Mouse (Mus musculus) regulatory T cell (primary cell): ENCODE measurements at regions not wholly inside any gene's neighbourhood (a gene's known extent, or its start where the extent isn't known, plus 50 kb on each side); places are given as distances from the start of the nearest gene placed in this dataset.

Experiments used
- in situ Hi-C: fragments of 300-600 bp; cut with MboI, MseI; formaldehyde crosslinking; loops from one replicate; pipeline ENCODE4 v1.15.1; 2025; ENCODE audit warnings: high pct_unique_total_duplicates

DNA sequence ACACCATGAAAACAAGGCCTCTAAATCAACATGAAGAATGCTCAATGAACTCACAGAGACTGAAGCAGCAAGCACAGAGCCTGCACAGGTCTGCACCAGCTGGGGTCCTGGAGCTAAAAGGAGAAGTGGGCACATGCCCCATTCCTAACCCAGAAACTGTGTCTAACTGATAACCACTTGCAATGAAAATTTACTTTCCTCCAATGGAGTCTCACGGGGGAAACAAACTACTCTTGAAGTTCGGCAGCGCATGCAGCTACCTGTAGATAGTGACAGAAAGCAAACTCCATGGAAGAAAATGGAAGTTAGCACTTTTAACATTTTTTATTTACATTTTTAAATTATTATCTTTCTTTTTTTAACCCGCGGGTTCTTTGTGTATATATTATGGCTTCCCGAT, 76.8 kb upstream of the Akap6 start:
- in situ Hi-C loops = no loop called here

DNA sequence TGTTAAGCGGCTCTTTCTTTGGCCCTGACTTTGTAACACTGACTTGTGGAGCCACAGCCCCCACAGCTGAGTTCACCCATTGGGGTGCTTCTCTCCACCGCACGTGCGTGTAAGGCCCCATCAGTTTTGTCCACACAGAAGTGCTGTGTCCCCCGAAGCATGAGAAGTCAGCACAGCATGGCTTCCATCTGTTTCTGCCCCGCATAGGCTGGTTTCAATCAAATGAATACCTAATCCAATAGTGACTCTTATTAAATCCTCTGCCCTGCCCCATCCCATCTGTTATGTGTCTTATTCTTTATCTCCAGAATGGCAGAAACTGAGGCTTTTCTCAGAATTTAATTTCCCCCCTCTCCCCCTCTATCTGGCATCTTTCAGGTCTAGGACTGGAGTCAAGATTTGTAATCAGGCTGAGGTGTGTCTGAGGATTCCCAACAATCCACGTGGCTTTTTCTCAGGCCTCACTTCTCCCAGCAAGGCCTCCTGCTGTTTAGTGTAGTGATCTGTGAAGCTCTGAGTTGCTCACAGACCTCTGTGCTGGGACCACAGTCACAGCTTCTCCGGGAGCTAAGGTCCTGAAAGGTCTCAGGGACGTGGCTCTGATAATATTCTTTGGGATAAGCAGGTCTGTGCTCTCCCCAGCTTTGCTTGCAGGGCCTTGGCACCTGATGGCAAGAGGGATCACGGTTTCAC, 75.6 kb upstream of the Akap6 start:
- in situ Hi-C loops = no loop called here

DNA sequence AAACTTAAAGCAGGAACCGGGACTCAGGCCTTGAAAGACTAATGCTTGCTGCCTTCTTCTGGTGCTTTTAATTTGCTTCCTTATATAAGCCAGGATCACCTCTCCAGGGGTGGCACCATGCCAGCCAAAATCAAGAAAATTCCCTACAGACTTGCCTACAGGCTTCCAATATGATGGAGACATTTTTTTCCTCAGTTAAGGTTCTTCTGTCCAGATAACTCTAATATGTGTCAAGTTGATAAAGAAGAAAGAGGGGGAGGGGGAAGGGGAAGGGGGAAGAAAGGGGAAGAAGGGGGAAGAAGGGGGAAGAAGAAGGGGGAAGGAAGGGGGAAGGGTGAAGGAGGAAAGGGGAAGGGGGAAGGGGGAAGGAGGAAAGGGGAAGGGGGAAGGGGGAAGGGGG, 74.3 kb upstream of the Akap6 start:
- in situ Hi-C loops = no loop called here

DNA sequence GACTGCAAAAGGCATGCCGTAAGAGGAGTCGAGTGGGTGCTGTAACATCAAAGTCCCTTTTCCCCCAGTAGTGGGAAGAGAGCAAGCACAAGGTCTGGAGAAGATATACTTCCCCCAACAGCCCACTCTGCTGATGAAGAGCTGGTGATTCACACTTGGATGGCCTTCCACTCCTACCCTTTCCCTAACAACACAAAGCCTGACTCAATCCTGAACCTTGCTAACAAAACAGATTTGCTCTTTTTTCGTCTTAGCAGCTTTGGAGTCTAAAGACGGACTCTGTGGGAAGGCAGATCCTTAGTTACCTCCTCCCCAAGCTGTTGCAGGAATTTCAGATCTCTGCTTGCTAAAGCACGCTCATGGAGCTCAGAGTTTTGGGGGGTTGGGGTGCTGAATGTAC, 70.4 kb upstream of the Akap6 start:
- in situ Hi-C loops = no loop called here

DNA sequence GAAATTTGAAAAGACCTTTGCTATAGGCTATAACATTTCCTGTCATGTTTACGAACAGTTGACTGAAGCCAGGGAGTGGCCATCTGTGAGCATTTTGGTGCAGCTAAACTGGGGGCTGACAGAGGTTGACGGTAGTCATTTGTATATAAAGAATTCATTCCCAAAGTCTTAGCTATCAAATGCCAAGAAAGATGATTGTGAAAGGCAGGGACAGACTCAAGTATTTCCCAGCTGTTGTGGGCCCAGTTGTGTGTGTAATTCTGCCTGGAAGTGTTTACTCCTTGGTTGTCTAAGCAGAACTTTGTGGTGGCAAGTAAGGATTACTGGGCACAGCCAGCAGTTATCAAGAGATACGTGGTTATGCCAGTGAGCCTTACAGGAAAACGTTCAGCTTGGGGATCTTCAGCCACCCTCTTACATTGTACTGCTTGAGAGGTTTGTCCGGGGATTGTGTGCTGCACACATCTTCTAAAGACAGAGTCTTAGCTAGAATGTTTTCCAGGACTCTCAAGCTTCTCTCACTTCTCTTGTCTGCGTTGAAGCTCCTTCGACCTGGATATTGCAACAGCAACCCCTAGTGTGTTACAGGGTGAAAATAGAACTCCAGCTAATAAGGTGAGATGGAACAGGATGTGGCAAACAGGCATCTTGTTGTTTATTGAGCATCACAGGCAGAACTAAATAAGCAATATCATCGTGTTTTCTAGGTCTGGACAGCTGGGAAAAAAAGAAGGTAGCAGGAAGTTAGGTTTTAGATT, 63.9 kb upstream of the Akap6 start:
- in situ Hi-C loops = loop anchor here (5.0 kb wide), 1 partner anchor 628 kb away; the partner anchor contains the start of gene Dtd2

DNA sequence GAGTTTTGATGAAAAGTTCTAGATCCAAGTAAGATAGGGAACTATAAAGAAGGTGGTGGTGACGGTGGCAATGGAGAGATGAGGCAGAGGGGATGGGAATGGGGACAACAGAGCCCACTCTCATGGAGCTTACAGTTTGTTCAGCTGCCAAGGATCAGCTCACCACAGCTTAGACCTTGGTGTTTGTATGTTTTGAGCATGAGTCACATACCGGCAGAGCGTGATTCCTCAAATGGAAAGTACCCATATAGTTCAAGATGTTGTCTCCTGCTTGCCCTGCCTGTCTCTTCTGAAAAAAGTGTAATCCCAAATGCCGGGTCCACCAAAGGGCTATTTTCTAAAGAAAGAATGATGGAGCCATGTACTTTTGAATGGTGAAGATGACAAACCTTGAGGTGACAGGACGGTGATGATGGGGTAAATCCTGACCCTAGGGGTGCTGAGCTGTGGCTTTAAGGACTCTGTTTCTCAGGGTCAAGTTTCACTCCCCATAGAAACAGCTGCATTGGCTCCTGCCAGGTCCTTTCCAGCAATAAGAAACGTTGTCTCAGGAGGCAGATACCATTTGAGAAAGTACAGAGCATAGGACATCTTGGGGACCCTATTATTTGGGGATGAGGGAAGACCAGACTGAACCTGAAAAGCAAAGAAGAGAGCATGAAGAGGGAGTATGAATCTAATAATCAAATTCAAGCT, 62.8 kb upstream of the Akap6 start:
- in situ Hi-C loops = loop anchor here (5.0 kb wide), 1 partner anchor 629 kb away; the partner anchor contains the start of gene Dtd2

DNA sequence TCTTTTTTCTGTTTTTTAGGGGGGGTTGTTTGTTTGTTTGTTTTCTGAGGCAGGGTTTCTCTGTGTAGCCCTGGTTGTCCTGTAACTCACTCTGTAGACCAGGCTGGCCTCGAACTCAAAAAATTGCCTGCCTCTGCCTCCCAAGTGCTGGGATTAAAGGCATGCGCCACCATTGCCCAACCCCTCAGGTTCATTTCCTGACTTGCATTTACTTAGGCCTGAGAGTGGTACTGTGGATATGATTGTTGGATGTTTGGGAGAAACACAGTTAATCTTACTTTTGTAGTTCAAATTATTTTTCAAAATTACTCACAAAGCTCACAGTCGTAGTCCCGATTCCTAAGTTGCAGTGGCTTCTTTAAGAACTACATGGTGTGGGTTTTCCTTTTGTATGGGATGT, 62.3 kb upstream of the Akap6 start:
- in situ Hi-C loops = loop anchor here (5.0 kb wide), 1 partner anchor 630 kb away; the partner anchor contains the start of gene Dtd2

DNA sequence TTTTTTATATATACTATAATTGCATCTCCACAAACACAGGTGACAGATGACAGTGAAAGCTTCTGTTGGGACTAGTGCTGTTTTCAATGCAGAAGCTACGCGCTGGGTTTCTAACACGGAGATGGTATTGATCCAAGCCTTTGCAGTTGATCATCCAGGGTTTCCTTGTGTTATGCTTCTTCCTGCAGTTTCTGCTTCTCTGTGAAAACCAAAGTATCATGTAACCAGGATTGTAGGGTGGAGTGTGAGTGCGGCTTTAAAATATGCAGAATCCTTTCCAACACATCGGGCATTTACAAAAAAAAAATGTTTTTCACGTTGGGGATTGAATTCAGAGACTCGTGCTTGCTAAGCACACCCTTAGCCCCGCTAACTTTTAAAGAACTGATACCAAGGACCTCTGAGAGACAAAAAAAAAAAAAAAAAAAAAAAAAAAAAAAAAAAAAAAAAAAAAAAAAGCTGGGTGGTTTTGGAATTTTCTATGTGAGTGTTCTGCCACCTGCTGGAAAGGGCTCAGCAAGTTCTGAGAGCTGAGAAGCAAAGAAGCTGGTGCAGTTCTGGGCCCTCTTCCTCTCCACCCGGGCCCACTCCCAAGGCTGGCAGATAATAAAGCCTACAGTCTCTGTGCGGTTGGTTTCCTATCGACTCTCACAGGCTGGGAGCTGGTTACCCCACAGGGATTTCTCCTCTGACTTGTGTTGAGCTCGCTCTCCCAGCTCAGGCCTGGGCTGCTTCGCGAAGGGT, 61.5 kb upstream of the Akap6 start:
- in situ Hi-C loops = loop anchor here (5.0 kb wide), 1 partner anchor 630 kb away; the partner anchor contains the start of gene Dtd2

DNA sequence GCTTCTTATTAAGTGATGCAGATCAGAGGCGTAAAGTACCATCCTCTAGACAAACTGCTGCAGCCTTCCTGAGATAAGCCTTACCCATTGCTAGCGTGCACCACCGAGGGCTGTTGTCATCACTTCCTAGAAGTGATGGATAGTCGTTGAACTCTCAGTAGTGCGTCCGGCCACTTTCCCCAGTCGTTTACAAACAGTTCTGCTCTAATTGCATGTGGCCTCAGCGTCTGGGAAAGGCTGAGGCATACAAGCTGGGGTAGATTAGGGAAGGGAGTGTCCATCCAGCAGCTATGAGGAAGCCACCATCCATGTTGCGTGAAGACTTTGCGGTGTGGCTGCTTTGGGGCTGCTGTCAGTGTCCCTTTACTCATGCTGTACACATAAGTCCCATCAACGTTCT, 60.7 kb upstream of the Akap6 start:
- in situ Hi-C loops = loop anchor here (5.0 kb wide), 1 partner anchor 631 kb away; the partner anchor contains the start of gene Dtd2

DNA sequence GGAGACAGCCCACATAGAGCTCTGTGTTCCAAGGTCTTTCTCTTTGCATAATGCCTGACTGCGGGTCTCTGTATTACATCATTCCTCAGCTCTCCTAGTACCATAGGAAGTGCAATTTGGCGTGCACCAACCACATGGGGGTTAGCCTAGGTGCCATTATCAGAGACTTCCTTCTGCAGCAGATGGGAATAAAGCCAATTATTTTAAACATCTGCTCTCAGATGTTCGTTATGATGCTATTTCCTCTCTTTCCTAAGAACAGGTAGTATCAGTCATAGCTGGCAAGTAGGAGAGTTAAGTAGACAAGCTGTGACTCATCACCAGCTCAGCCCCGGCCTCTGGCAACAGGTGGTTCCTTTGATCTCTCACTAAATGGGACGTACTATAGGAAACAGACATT, 55.1 kb upstream of the Akap6 start:
- in situ Hi-C loops = no loop called here
